Mouse (Mus musculus): ENCODE results near the gene Dennd2a. TPM values are rescaled to one million over a fixed set of nuclear protein-coding genes. Genes with fewer than 3 reads are reported as not detected.

Dennd2a gene
- total RNA-seq, 2 experiments from 2014 or later, result 0.13 to 0.15 TPM

GRCm38 (mm10) chr6:39526797-39527196 lies 30.9 kb downstream of the Dennd2a start:
- peak; percentile 78 for ATAC-seq (replicated peaks; ENCODE audit: poor library complexity, severe bottlenecking)

- ATAC-seq (replicated peaks; ENCODE audit: poor library complexity, severe bottlenecking), result no peak
Measured at GRCm38 (mm10) chr6:39523161-39523560, 34.5 kb downstream of the Dennd2a start.

GRCm38 (mm10) chr6:39522425-39522824 lies 35.2 kb downstream of the Dennd2a start:
- ATAC-seq (replicated peaks; ENCODE audit: poor library complexity, severe bottlenecking), result peak; percentile 40

GRCm38 (mm10) chr6:39515739-39516131 lies 41.9 kb downstream of the Dennd2a start:
- no peak for ATAC-seq (replicated peaks; ENCODE audit: poor library complexity, severe bottlenecking)

GRCm38 (mm10) chr6:39515040-39515738 lies 42.5 kb downstream of the Dennd2a start:
- ATAC-seq (replicated peaks; ENCODE audit: poor library complexity, severe bottlenecking), result no peak

- ATAC-seq (replicated peaks; ENCODE audit: poor library complexity, severe bottlenecking), result peak; percentile 71
Measured at GRCm38 (mm10) chr6:39503476-39503875, 54.2 kb downstream of the Dennd2a start.

- ATAC-seq (replicated peaks; ENCODE audit: poor library complexity, severe bottlenecking), result no peak
Measured at GRCm38 (mm10) chr6:39497165-39497564, 60.5 kb downstream of the Dennd2a start.

GRCm38 (mm10) chr6:39493129-39493714 lies 64.4 kb downstream of the Dennd2a start:
- peak; percentile 75 for ATAC-seq (replicated peaks; ENCODE audit: poor library complexity, severe bottlenecking)

GRCm38 (mm10) chr6:39492161-39492560 lies 65.5 kb downstream of the Dennd2a start:
- no peak for ATAC-seq (replicated peaks; ENCODE audit: poor library complexity, severe bottlenecking)

- ATAC-seq (replicated peaks; ENCODE audit: poor library complexity, severe bottlenecking), result no peak
Measured at GRCm38 (mm10) chr6:39491203-39491602, 66.5 kb downstream of the Dennd2a start.

- no peak for ATAC-seq (replicated peaks; ENCODE audit: poor library complexity, severe bottlenecking)
Measured at GRCm38 (mm10) chr6:39488292-39488691, 69.4 kb downstream of the Dennd2a start.

GRCm38 (mm10) chr6:39483656-39484055 lies 74.0 kb downstream of the Dennd2a start:
- ATAC-seq (replicated peaks; ENCODE audit: poor library complexity, severe bottlenecking), result no peak

GRCm38 (mm10) chr6:39478509-39479150 lies 79.0 kb downstream of the Dennd2a start:
- ATAC-seq (replicated peaks; ENCODE audit: poor library complexity, severe bottlenecking), result peak; percentile 33; the same call in 1 of the 2 replicates

GRCm38 (mm10) chr6:39476617-39477016 lies 81.0 kb downstream of the Dennd2a start:
- ATAC-seq (replicated peaks; ENCODE audit: poor library complexity, severe bottlenecking), result no peak

- peak; percentile 60; the same call in 1 of the 2 replicates for ATAC-seq (replicated peaks; ENCODE audit: poor library complexity, severe bottlenecking)
Measured at GRCm38 (mm10) chr6:39474424-39474823, 83.2 kb downstream of the Dennd2a start.

GRCm38 (mm10) chr6:39472837-39473236 lies 84.8 kb downstream of the Dennd2a start:
- no peak for ATAC-seq (replicated peaks; ENCODE audit: poor library complexity, severe bottlenecking)

- ATAC-seq (replicated peaks; ENCODE audit: poor library complexity, severe bottlenecking), result no peak
Measured at GRCm38 (mm10) chr6:39472271-39472670, 85.4 kb downstream of the Dennd2a start.

- ATAC-seq (replicated peaks; ENCODE audit: poor library complexity, severe bottlenecking), result no peak
Measured at GRCm38 (mm10) chr6:39470076-39470475, 87.6 kb downstream of the Dennd2a start.

GRCm38 (mm10) chr6:39469427-39469826 lies 88.2 kb downstream of the Dennd2a start:
- ATAC-seq (replicated peaks; ENCODE audit: poor library complexity, severe bottlenecking), result peak; percentile 35

- peak; percentile 97 for ATAC-seq (replicated peaks; ENCODE audit: poor library complexity, severe bottlenecking)
Measured at GRCm38 (mm10) chr6:39462621-39463538, 94.8 kb downstream of the Dennd2a start.

Data from granulocyte monocyte progenitor cell, adult 5-6 weeks (primary cell).